Mouse (Mus musculus): ENCODE results near the gene Aoc1.
A peak's percentile ranks its signal among the peaks of the same experiment; 100 is the strongest.

Aoc1 gene

GRCm38 (mm10) chr6:48912033-48912432 is 39.3 kb downstream of the Aoc1 start:
- peak; percentile 36 for DNase-seq

- DNase-seq: no peak
Measured at GRCm38 (mm10) chr6:48913587-48913986, 40.9 kb downstream of the Aoc1 start.

- no peak for DNase-seq
Measured at GRCm38 (mm10) chr6:48929595-48929994, 56.9 kb downstream of the Aoc1 start, which contains the start of gene 1600015I10Rik. Gene 1600015I10Rik (plus strand): TSS chr6:48929895.

- DNase-seq: no peak
Measured at GRCm38 (mm10) chr6:48949596-48949995, 76.9 kb downstream of the Aoc1 start.

- DNase-seq: no peak
Measured at GRCm38 (mm10) chr6:48950676-48951075, 78.0 kb downstream of the Aoc1 start.

- no peak for DNase-seq
Measured at GRCm38 (mm10) chr6:48951630-48952029, 78.9 kb downstream of the Aoc1 start.

GRCm38 (mm10) chr6:48953220-48953619 is 80.5 kb downstream of the Aoc1 start:
- DNase-seq: no peak

GRCm38 (mm10) chr6:48954211-48954610 is 81.5 kb downstream of the Aoc1 start:
- DNase-seq: no peak

- DNase-seq: peak; percentile 76
Measured at GRCm38 (mm10) chr6:48954946-48955345, 82.2 kb downstream of the Aoc1 start.

- no peak for DNase-seq
Measured at GRCm38 (mm10) chr6:48956785-48957184, 84.1 kb downstream of the Aoc1 start.

GRCm38 (mm10) chr6:48958053-48958452 is 85.4 kb downstream of the Aoc1 start:
- DNase-seq: no peak
